18 mouse cellular contexts compared by ENCODE assay signal in genomic region chr3:118487408-118487807, GRCm38 (mm10).
"Had no signal": no experiment of that assay in that cellular context is flagged by ENCODE, and none has a peak within 500 bp of the region (broad histone marks: within the 10 kb centered on the region; RNA-seq: fewer than 3 reads in every experiment).

No protein-coding gene starts in this region.

- H3K27ac ChIP-seq: kidney, postnatal 0 days; left cerebral cortex, adult 2 months; liver, embryonic 12.5 days; liver, embryonic 15.5 days; lung, embryonic 15.5 days; midbrain, embryonic 10.5 days; neural tube, embryonic 12.5 days had no signal

- H3K27me3 ChIP-seq: liver, embryonic 12.5 days; liver, embryonic 15.5 days; lung, embryonic 15.5 days; megakaryocyte, embryonic 14.5 days; neural tube, embryonic 12.5 days had no signal

- H3K36me3 ChIP-seq: liver, embryonic 12.5 days; liver, embryonic 15.5 days; lung, embryonic 15.5 days; midbrain, embryonic 10.5 days; neural tube, embryonic 12.5 days had no signal

- H3K4me2 ChIP-seq: liver, embryonic 12.5 days; liver, embryonic 15.5 days; lung, embryonic 15.5 days; neural tube, embryonic 12.5 days had no signal

- DNase-seq: kidney, adult 2 months; kidney, postnatal 25 days; layer of hippocampus, postnatal 36 days; lung, adult 18-20 months; lung, postnatal 10 days; lung, postnatal 36 days; retina, postnatal 1 day; thymus, adult 18-20 months; thymus, postnatal 36 days had no signal

- H3K4me3 ChIP-seq: left cerebral cortex, adult 2 months; liver, embryonic 12.5 days; liver, embryonic 15.5 days; lung, embryonic 15.5 days; megakaryocyte, embryonic 14.5 days; midbrain, embryonic 10.5 days; neural tube, embryonic 12.5 days had no signal

- H3K9me3 ChIP-seq: liver, embryonic 12.5 days; liver, embryonic 15.5 days; lung, embryonic 15.5 days; midbrain, embryonic 10.5 days; neural tube, embryonic 12.5 days had no signal

- H3K9ac ChIP-seq: liver, embryonic 12.5 days; liver, embryonic 15.5 days; lung, embryonic 15.5 days; neural tube, embryonic 12.5 days had no signal

- H3K4me1 ChIP-seq: liver, embryonic 12.5 days; liver, embryonic 15.5 days; lung, embryonic 15.5 days; megakaryocyte, embryonic 14.5 days; neural tube, embryonic 12.5 days had no signal

- ATAC-seq: intestine, postnatal 0 days; liver, embryonic 12.5 days had no signal
